Mouse (Mus musculus) ES-Bruce4 (cell line): ENCODE results near the gene Tra2a. TPM values are rescaled to one million over a fixed set of nuclear protein-coding genes. Genes with fewer than 3 reads are reported as not detected.

Experiments
- H3K27ac ChIP-seq: 2 replicates; pipeline ENCODE4 v1.5.1; 2012; ENCODE audit warnings: low read length, inconsistent platforms; ENCODE audit not compliant: insufficient read depth
- H3K27me3 ChIP-seq: 2 replicates; pipeline ENCODE4 v1.6.1; 2012; ENCODE audit warnings: mild to moderate bottlenecking, low read length, inconsistent platforms; ENCODE audit not compliant: control insufficient read depth, poor library complexity, insufficient read depth, severe bottlenecking
- H3K36me3 ChIP-seq: 2 replicates; pipeline ENCODE4 v1.6.1; 2012; ENCODE audit warnings: inconsistent platforms, mild to moderate bottlenecking, low read length, moderate library complexity; ENCODE audit not compliant: control insufficient read depth, poor library complexity, insufficient read depth, severe bottlenecking
- H3K4me1 ChIP-seq: one replicate; pipeline ENCODE4 v1.8.1; 2011; ENCODE audit warnings: low read length; ENCODE audit not compliant: control insufficient read depth, insufficient read depth
- H3K4me3 ChIP-seq: 2 replicates; pipeline ENCODE4 v1.5.1; 2011; ENCODE audit warnings: low read depth, mild to moderate bottlenecking, low read length
- H3K9ac ChIP-seq: 2 replicates; pipeline ENCODE4 v1.6.1; 2012; ENCODE audit warnings: low read depth, mild to moderate bottlenecking, inconsistent platforms; ENCODE audit not compliant: poor library complexity, severe bottlenecking
- H3K9me3 ChIP-seq: replicated peaks from 2 replicates; pipeline ENCODE4 v1.6.1; 2012; ENCODE audit warnings: mild to moderate bottlenecking, low read length, inconsistent platforms; ENCODE audit not compliant: control insufficient read depth, poor library complexity, insufficient read depth, severe bottlenecking
- CTCF ChIP-seq: IDR thresholded peaks from one replicate; pipeline ENCODE4 v1.8.1; 2011; ENCODE audit warnings: low read depth, low read length
- EP300 ChIP-seq: IDR thresholded peaks from 2 replicates; pipeline ENCODE4 v1.6.1; 2011; ENCODE audit warnings: low read depth, low read length; ENCODE audit not compliant: insufficient read depth
- POLR2A ChIP-seq: IDR thresholded peaks from one replicate; pipeline ENCODE4 v1.8.1; 2011; ENCODE audit warnings: low read length; ENCODE audit not compliant: insufficient read depth
- polyA plus RNA-seq: library from polyadenylated mRNA; stranded (reverse); fragments of >200 nt; gene quantifications from 2 replicates; pipeline ENCODE4 v1.2.4, GENCODE M21; 2011; ENCODE audit warnings: low read depth; ENCODE audit not compliant: missing spikeins, insufficient read depth, insufficient read length

The Tra2a gene
- polyA plus RNA-seq, 1 experiment: 328 TPM

- Histone ChIP-seq H3K36me3 (no peaks in the 10 kb centered on the region), H3K9ac (no peak overlapping the region), H3K4me3 (no peak overlapping the region), H3K27ac (no peak overlapping the region), H3K4me1 (no peaks in the 10 kb centered on the region), H3K27me3 (no peaks in the 10 kb centered on the region), H3K9me3 (no peaks in the 10 kb centered on the region)
- peak; percentile 58 for TF ChIP-seq CTCF
- no peak for TF ChIP-seq POLR2A
Measured at GRCm38 (mm10) chr6:49227184-49227735, 36.6 kb downstream of the Tra2a start.

- no peaks in the 10 kb centered on the region for H3K27me3 ChIP-seq
- H3K9me3 ChIP-seq: no peaks in the 10 kb centered on the region; the same call in 1 of the 2 replicates
- H3K9ac ChIP-seq: no peak overlapping the region
- no peak overlapping the region for H3K27ac ChIP-seq
- no peak overlapping the region for H3K4me3 ChIP-seq
- TF ChIP-seq POLR2A (no peak), CTCF (no peak), EP300 (no peak)
- H3K36me3 ChIP-seq: no peaks in the 10 kb centered on the region
- no peaks in the 10 kb centered on the region for H3K4me1 ChIP-seq
Measured at GRCm38 (mm10) chr6:49225728-49226123, 38.1 kb downstream of the Tra2a start.

GRCm38 (mm10) chr6:49224923-49225727 lies 38.7 kb downstream of the Tra2a start:
- H3K4me3 ChIP-seq: no peak overlapping the region
- H3K4me1 ChIP-seq: no peaks in the 10 kb centered on the region
- H3K9me3 ChIP-seq: no peaks in the 10 kb centered on the region; the same call in 1 of the 2 replicates
- TF ChIP-seq POLR2A: no peak
- TF ChIP-seq CTCF: no peak
- no peak for TF ChIP-seq EP300
- H3K27ac ChIP-seq: no peak overlapping the region
- no peak overlapping the region for H3K9ac ChIP-seq
- H3K27me3 ChIP-seq: no peaks in the 10 kb centered on the region
- H3K36me3 ChIP-seq: no peaks in the 10 kb centered on the region

- Histone ChIP-seq H3K9ac (no peak overlapping the region), H3K9me3 (no peaks in the 10 kb centered on the region; the same call in 1 of the 2 replicates), H3K27me3 (peaks cover 1% of the 10 kb centered on the region; the same call in 1 of the 2 replicates), H3K4me1 (no peaks in the 10 kb centered on the region), H3K36me3 (no peaks in the 10 kb centered on the region), H3K4me3 (no peak overlapping the region), H3K27ac (no peak overlapping the region)
- TF ChIP-seq CTCF (no peak), POLR2A (no peak), EP300 (0 out of 2 replicates have a peak, but pooled peaks have one; percentile 22)
Measured at GRCm38 (mm10) chr6:49221906-49222305, 41.9 kb downstream of the Tra2a start.

- Histone ChIP-seq H3K4me3 (peak overlapping the region; percentile 54), H3K27ac (peak overlapping the region; percentile 61), H3K9ac (peak overlapping the region; percentile 45), H3K9me3 (no peaks in the 10 kb centered on the region; the same call in 1 of the 2 replicates), H3K36me3 (no peaks in the 10 kb centered on the region), H3K27me3 (peaks cover 1% of the 10 kb centered on the region; the same call in 1 of the 2 replicates), H3K4me1 (no peaks in the 10 kb centered on the region)
- no peak for TF ChIP-seq POLR2A
Measured at GRCm38 (mm10) chr6:49219920-49220604, 43.8 kb downstream of the Tra2a start.
